ENCODE assay signal across 10 mouse cellular contexts in the genomic region with DNA sequence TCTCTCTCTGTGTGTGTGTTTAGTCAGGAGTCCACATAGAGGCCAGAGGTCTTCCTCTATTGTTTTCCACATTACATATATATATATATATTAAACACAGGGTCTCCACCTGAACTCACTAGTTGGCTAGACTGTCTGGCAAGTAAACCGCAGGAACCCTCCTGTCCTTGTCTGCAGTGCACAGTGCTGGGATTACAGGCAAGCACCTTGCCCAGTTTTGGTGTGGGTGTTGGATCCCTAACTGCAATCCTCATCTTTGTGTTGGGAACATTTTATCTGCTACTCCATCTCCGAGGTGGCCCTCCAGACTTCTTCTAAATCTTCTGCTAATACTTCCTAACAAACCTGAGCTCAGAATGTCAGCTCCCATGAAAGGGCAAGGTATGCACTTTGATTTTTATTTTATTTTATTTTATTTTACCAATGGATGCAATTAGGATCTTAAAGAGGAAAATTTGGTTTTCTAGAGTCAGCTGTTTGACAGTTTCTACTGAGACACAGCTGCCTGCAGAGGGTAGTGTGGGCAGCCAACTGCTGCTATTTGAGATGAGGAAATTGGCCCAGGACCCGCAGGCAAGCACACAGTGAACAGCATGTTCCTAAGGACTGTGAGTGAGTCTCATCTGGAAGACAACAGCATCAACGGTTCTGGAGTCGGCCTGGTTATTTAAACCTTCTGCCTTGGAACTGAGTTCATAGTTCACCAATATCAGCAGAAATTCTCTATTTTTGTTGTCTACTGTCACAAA.
DNase-seq lines count a peak whose midpoint lies in the region; ATAC-seq and TF ChIP-seq lines count a peak whose summit lies in the region.
"Had no signal": no experiment of that assay in that cellular context is flagged by ENCODE, and none has a peak within 500 bp of the region (broad histone marks: within the 10 kb centered on the region; RNA-seq: fewer than 3 reads in every experiment).

No protein-coding gene starts in this region.

- no peak overlapping the region for H3K27ac ChIP-seq in heart, embryonic 11.5 days (ENCODE audit: low read depth, low read length)
- H3K27ac ChIP-seq in heart, postnatal 0 days (ENCODE audit: low read depth), result no peak overlapping the region
- H3K27ac ChIP-seq in forebrain, embryonic 12.5 days, result no peak overlapping the region
- H3K27ac ChIP-seq: heart, embryonic 13.5 days had no signal

- intact Hi-C loops in left cerebral cortex, postnatal 4 days (cut with DNase I), result no loop called here

- peaks cover 12% of the 10 kb centered on the region for H3K4me1 ChIP-seq in heart, embryonic 11.5 days (ENCODE audit: control insufficient read depth, insufficient read depth, low read length)
- H3K4me1 ChIP-seq in heart, postnatal 0 days (ENCODE audit: control insufficient read depth, insufficient read depth), result peaks cover 11% of the 10 kb centered on the region
- H3K4me1 ChIP-seq in forebrain, embryonic 12.5 days, result peaks cover 3% of the 10 kb centered on the region; the same call in 1 of the 2 replicates

- no peak for ATAC-seq in heart, embryonic 11.5 days (replicated peaks; ENCODE audit: insufficient number of reproducible peaks, low FRiP score, low TSS enrichment)
- ATAC-seq in heart, postnatal 0 days (ENCODE audit: insufficient read depth, low read depth), result no peak
- ATAC-seq in inflammation-experienced regulatory T-cells, adult 6 months, result no peak
- ATAC-seq in forebrain, embryonic 12.5 days (ENCODE audit: low FRiP score), result no peak

- TF ChIP-seq CTCF in heart, postnatal 0 days (IDR thresholded peaks at IDR 0.05; ENCODE audit: low read depth), result peak; percentile 30; the same call in 1 of the 2 replicates

- DNase-seq in heart, adult 18-20 months, result peak; percentile 79 to 90
- peak; percentile 70 for DNase-seq in adipocyte (ENCODE audit: low spot score)
- no peak for DNase-seq in heart, postnatal 0 days (ENCODE audit: low spot score)
- DNase-seq in left cerebral cortex, postnatal 4 days, result peak; percentile 48
- DNase-seq in thymus, postnatal 14 days, result no peak

- H3K9me3 ChIP-seq in heart, embryonic 11.5 days (replicated peaks; ENCODE audit: control insufficient read depth, low read length), result no peaks in the 10 kb centered on the region
- no peaks in the 10 kb centered on the region for H3K9me3 ChIP-seq in heart, postnatal 0 days (replicated peaks; ENCODE audit: control insufficient read depth, low read length)
- H3K9me3 ChIP-seq in forebrain, embryonic 12.5 days, result no peaks in the 10 kb centered on the region
- H3K9me3 ChIP-seq: heart, embryonic 13.5 days had no signal

- WGBS in heart, embryonic 11.5 days (ENCODE audit: insufficient replicate concordance), result 62% methylated on average over 5 of the region's 5 CpGs
- WGBS in heart, postnatal 0 days, result 48% methylated on average over 5 of the region's 5 CpGs
- WGBS in forebrain, embryonic 12.5 days, result 77% methylated on average over 5 of the region's 5 CpGs

- TF ChIP-seq EP300 in heart, postnatal 0 days (IDR thresholded peaks at IDR 0.05; ENCODE audit: low read depth), result no peak

- no peak overlapping the region for H3K9ac ChIP-seq in heart, embryonic 11.5 days (ENCODE audit: low read depth, low read length)
- no peak overlapping the region for H3K9ac ChIP-seq in heart, postnatal 0 days (replicated peaks; ENCODE audit: low read depth, low read length)
- no peak overlapping the region for H3K9ac ChIP-seq in forebrain, embryonic 12.5 days
- H3K9ac ChIP-seq: heart, embryonic 13.5 days had no signal

- no peak overlapping the region for H3K4me2 ChIP-seq in heart, embryonic 11.5 days
- no peak overlapping the region for H3K4me2 ChIP-seq in heart, postnatal 0 days (ENCODE audit: low read depth, low read length)
- no peak overlapping the region for H3K4me2 ChIP-seq in forebrain, embryonic 12.5 days
- H3K4me2 ChIP-seq: heart, embryonic 13.5 days had no signal

- no peaks in the 10 kb centered on the region for H3K36me3 ChIP-seq in heart, embryonic 11.5 days (ENCODE audit: control insufficient read depth, insufficient read depth, low read length)
- H3K36me3 ChIP-seq in heart, postnatal 0 days (replicated peaks; ENCODE audit: control insufficient read depth, insufficient read depth, low read length), result no peaks in the 10 kb centered on the region
- no peaks in the 10 kb centered on the region for H3K36me3 ChIP-seq in forebrain, embryonic 12.5 days (replicated peaks)
- H3K36me3 ChIP-seq: heart, embryonic 13.5 days had no signal

- no peak overlapping the region for H3K4me3 ChIP-seq in heart, embryonic 11.5 days (ENCODE audit: low read depth, low read length)
- H3K4me3 ChIP-seq in heart, postnatal 0 days (ENCODE audit: low read depth, low read length), result no peak overlapping the region
- H3K4me3 ChIP-seq in forebrain, embryonic 12.5 days (replicated peaks), result no peak overlapping the region
- H3K4me3 ChIP-seq: heart, embryonic 13.5 days had no signal

- no peaks in the 10 kb centered on the region for H3K27me3 ChIP-seq in heart, embryonic 11.5 days (ENCODE audit: control insufficient read depth, insufficient read depth, low read length)
- no peaks in the 10 kb centered on the region for H3K27me3 ChIP-seq in heart, postnatal 0 days (ENCODE audit: control insufficient read depth, insufficient read depth, low read length)
- no peaks in the 10 kb centered on the region for H3K27me3 ChIP-seq in forebrain, embryonic 12.5 days
- H3K27me3 ChIP-seq: CH12.LX; heart, embryonic 13.5 days had no signal

Comparison
In these comparisons a context has a peak if more than half of its experiments do, and no peak if none do; other contexts are left out.
1. DNase-seq: peak in heart, adult 18-20 months (2 of 2), adipocyte (single experiment) and left cerebral cortex, postnatal 4 days (single experiment); none in heart, postnatal 0 days (single experiment) and thymus, postnatal 14 days (single experiment).